Mouse (Mus musculus) hematopoietic stem cell, adult 5-6 weeks (primary cell): ENCODE measurements at regions not wholly inside any gene's neighbourhood (a gene's known extent, or its start where the extent isn't known, plus 50 kb on each side); places are given as distances from the start of the nearest gene placed in this dataset.
A peak's percentile ranks its signal among the peaks of the same experiment; 100 is the strongest.
"Not testable (repeated sequence)": the region's sequence is repeated elsewhere in the genome, so short reads cannot be mapped to it uniquely, and the experiment has no call there.

ENCODE experiments used
- ATAC-seq, 2 experiments: fragments of 125-278 bp in 1 of 2; replicated peaks in 1 of 2; 2 replicates each; pipeline ENCODE4 v1.8.0; 2016 to 2017; ENCODE audit warnings: inconsistent platforms in 2 of 2, mild to moderate bottlenecking in 2 of 2, moderate number of reproducible peaks in 2 of 2, low read depth in 1 of 2, moderate TSS enrichment in 1 of 2; ENCODE audit not compliant: low FRiP score in 2 of 2, poor library complexity in 2 of 2, severe bottlenecking in 2 of 2, insufficient read depth in 1 of 2, low TSS enrichment in 1 of 2

DNA sequence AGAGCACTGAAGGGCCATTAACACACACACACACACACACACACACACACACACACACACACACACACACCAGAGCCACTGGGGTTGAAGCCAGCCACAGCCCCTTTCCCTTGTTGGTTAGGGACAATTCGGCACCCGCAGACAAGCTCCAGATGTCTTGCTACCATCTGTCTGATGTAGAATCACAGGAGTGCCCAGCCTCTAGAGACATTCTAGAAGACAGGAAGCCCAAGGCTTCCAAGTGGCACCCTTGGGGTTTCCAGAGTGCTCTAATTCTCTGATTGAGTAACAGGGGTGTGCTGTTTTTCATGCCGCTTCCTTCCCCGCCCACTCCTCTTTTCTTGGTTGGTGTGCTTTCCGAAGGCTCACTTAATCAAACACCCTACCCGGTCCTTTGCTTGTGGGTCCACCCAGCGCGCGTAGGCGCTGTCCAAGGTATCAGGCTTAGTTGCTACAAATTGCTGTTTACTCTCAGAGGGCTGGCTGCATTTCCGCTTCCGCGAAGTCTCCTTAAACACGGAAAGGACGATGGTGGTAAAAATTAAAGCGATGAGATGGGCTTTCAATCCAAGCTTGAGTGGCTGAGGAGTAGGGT, 59.5 kb upstream of the Zbtb18 start:
- ATAC-seq = peak; percentile 33 to 83

DNA sequence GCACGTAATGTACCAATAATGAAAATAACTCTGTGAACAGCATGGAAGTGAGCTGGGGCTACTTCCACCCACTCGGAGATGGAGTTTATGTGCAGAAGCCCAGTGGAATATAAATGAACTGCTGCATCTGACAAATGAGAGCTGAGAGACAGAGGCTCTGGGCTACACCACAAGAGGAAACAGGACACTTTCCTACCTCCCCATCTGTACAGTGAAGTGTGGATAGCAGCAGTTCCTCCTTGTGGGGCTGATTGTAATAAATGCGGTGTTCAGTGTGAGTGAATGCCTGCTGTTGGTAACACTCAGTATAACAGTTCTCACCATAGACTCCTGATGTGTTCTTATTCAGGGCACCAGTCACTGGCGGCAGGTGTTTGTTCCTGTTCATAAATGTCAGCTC, 60.0 kb upstream of the Zbtb18 start:
- ATAC-seq = peak; percentile 44 to 60; a peak in 2 of 4 replicates

DNA sequence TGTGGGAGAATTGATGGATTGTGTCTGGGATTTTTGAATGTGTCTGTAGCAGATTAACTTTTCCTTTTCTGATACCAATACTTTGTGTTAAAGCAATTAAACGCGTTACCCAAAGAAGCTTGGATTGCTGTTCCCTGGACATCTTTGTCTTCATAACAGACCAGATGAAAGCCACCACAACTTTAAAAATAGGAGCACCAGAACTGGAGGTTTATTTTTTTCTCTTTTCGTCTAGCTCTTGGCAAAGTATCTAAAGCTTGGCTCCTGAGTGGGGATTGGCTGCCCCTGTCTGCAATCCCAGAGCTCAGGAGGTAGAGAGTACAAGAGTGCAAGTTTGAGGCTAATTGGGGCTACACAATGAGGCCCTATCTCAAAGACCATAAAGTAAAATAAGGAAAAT, 64.0 kb upstream of the Zbtb18 start:
- ATAC-seq = no peak

DNA sequence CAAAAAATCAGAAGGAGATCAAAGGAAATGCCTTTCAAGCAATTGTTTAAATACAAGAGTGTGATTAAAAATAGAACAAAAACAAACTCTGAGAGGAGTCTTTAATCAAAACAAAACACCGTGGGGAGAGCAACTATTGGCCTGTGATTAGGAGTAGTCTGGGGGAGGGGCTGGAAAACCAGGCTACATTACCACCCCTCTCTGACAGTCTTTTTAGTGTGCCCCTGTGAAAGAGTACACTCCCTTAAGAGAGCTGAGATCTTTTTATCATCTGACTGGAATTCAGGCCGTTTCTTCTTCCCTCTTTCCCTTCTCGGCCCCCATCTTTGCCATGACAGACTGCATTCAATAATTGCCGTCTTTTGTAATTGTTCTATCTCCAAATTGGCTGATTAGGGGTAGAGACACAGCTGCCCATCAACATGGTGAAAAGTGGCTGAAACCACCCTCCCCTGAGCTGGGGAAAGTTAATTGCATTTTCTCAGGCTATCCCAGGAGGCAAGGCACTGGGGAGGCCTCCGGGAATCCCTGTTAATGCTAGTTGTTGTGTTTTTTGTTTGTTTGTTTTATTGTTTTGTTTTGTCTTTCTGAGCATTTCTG, 68.8 kb upstream of the Zbtb18 start:
- ATAC-seq = no peak

DNA sequence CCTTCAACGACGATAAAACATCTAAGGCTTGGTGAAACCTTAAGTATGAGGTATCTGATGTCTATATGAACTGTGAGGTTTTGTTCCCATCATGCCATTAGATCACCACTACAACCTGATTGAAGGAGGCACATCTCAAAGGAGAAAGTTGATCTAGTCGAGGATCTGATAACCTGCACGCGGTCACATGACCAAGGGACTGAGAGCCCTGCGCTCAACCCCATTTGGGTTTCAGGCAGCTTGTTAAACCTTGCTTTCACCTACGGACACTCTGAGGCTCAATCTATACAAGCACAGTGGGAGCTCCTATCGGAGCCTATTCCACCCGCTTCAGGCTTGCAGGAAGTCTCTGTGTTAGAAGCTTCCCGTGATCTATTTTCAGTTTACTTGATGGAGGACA, 70.1 kb upstream of the Zbtb18 start:
- no peak for ATAC-seq

DNA sequence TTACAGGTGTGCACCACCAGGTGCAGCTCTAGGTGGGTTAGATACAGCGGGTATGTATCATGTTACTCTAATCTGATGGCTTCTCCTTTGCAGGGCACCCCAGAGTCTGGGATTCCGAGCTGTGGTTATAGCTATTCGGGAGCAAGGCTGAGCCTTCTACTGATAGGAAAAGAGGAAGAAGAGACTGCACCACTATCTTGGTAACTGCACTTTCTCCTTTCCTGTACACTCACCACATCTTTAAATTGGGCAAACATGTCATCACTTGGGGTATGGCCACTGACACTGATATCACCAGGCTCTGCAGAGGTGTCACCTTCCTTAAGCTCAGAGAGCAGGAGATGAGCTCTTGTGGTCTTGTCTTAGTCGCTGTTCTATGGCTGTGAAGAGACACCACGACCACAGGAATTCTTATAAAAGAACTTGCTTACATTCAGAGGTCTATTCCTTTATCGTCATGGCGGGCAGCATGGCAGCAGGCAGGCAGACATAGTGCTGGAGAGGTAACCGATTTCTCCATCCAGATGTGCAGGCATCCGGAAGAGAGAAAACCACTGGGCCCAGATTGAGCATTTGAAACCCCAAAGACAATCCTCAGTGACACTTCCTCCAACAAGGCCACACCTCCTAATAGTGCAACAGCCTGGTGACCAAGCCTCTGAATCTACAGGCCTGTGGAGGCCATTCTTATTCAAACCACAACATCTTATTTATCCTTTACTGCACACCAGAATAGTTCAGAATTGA, 74.1 kb upstream of the Zbtb18 start:
- peak in 1 of 2 experiments; percentile 29; a peak in 1 of 4 replicates for ATAC-seq

DNA sequence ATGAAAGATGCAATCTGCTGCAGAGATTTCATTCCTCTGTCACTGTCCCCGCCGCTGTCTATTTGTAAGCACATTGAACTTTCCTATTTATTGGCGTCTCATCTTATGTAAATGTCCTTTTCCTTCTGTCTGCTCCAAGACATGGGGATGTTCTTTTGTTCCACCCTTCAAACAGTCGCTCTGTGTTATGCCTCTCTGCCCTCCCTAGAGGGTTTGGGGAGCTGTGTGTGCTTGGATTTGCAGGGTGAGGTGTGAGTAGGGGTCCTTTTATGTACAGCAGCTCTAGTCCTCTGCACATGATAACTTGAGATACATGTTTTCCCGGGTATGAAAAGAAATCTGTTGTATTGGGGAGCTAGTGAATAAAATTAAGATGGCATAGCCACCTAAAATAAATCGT, 75.2 kb upstream of the Zbtb18 start:
- ATAC-seq = no peak

DNA sequence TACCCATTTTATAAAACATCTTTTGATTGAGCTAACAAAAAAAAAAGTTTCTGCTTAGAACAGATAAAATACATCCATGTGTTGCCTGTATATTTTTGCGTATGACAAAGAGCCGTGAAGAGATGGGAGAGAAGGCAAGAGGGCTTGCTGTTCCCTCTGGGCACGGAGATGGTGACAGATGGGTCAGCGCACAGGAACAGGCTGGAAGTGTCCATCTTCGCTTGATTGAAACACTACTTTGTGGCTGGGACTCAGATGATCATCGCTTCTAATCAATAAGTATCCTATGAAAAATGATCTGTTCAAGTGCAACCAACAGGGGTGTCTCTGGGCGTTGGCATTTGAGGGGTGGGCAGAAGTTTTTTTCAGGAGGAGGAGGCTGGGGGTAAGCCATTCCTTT, 75.7 kb upstream of the Zbtb18 start:
- no peak for ATAC-seq

DNA sequence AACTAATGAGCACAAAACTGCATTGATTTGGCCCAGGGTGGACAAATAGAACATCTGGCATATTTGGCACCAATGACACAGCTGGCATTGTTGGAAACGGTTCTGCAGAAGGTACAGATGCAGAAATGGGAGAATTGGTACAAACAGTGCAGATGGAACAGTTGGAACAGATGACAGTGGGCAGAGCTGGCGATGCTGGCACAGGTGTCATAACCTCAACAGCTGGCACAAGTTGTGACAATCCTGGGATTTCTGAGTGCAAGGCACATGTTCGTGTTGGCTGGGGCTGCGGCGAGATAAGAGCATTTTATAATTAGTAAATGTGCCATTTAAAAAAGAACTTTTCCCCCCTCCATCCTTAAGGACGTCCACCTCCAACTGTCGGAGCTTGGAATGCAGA, 77.8 kb upstream of the Zbtb18 start:
- no peak for ATAC-seq

DNA sequence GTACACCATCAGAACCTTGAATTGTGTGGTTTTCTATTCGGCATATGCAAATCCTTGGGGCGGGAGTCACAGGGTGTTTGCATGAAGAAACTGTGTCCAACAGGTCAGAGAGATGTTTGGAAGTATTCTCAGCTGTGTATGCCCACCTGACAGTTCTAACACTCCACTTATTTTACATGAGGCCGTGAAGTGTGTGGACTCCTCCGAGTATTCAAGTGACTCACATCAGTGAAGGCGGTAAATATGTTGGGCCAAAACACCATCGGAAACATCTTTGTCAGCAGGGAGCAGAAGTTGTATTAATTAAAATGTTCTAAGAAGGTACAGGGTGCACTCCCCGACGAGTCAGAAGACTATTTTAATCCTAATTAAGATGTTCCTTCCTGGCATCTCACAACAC, 79.8 kb upstream of the Zbtb18 start:
- ATAC-seq = no peak

DNA sequence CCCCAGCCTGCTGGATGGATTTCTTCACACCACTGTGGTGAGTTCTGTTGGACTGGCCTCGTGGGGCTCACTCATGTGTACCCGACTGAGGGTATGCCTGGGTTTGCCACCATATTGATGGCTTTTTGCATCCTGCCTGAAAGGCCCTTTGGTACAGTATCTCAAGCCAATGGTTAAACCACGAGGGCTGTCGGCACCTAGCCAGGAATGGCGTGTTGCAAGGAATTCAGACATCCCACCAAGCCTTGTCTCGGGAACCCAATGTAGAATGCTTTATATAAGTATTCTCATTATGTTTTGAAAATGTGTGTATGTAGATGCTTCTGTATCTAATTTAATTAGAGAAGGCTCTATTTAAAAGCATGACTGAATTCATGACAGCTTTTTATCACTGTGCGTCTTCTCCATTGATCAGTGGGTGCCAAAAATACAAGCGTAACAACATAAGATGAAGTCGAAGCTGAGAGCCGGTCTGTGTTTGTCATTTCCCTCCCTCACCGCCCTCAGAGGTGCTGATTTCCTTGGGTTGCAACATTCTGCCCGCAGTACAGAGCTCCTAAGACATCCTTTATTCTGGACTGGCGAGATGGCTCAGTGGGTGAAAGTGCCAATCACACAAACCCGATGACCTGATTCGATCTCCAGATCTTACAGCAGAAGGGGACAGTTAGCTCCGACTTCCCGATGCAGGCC, 90.5 kb upstream of the Akt3 start:
- ATAC-seq = no peak

DNA sequence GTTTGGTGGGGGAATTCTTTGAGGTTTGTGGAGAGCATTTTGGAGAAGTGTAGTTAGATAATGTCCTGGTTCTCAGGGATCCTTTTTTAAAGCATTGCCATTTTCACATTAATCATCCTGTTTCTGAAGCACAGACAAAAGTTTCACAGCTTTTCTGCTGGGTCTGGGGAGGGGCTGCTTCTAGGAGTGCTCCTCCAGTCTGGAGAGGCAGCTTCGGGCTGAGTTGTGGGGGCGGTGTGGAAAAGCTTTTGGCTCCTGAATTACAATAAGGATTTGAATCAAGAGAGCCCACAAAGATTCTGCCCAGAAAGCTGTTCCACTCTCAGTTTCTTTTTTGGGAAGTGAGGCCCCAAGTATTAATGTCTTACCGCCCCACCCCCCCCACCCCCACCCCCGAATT, 89.2 kb upstream of the Akt3 start:
- no peak for ATAC-seq

DNA sequence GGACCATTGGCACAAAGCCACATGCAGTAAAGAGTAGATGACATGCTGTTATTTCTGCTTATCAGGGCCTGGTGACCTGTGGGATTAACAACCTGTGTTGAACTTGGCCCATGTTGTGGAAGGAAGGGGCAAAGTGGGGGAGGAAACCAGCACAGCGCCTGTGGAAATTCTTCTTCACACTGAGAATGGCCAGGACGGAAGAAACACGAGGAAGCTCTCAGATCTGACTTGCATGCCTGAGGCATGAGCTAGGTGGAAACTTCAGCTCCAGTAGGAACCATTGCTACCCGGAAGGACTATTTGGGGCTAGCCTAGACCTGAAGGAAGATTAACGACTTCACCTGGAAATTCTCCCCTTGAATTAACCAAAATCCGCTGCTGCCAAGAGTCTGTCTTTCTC, 88.5 kb upstream of the Akt3 start:
- no peak for ATAC-seq

DNA sequence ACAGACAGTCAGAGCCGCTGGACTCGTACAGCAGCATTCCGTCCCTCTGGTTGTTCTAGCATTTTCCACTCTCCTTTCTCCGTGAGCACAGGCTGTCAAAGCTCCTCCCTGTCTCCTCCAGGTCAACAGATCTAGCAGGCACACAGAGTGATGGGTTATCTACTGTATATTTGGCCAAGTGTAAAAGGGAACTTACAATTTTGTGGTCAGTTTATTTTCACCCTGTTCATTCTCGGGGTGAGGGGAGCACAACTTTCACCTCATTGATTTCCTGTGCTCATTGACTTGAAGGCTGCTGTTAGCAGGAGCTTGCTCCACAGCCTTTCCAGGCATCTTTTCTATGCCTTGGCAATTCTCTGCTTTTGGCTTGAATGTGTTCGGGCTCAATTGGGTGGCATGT, 87.5 kb upstream of the Akt3 start:
- peak; percentile 71 for ATAC-seq

DNA sequence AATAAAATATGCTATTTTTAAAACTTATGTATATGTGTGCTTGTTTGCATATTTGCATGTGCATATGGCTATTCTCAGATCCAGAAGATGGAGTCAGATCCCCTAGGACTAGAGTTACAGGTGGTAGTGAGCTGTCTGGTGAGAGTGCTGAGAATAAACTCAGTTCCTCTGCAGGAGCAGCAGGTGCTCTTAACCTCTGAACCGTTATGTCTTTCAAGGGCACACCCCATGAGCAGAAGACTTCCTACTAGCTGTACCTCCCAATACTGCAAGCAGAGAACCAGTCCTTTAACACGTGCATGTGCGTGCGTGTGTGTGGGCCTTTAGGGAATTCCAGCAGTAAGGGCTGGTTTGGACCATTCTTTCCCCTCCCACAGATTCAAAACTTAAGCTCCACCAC, 85.9 kb upstream of the Akt3 start:
- ATAC-seq = no peak

DNA sequence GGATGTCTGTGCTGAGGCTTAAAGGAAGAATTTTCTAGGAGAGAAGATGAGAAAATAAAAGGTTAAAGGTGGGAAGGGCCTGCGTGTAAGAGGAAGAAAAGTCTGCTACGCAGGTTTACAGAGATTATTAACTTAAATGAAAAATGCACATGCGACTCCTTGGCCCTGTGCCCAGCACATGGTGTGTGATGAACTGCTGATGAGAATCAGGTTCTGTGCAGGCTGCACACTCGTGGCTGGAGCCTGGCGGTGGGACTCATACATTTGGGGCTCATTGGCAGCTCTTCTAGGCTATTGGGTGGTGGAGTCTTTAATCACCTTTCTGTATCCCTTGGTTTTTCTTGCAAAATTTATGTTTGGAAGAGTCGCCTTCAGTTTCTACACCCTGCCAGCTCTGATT, 85.1 kb upstream of the Akt3 start:
- ATAC-seq = no peak

DNA sequence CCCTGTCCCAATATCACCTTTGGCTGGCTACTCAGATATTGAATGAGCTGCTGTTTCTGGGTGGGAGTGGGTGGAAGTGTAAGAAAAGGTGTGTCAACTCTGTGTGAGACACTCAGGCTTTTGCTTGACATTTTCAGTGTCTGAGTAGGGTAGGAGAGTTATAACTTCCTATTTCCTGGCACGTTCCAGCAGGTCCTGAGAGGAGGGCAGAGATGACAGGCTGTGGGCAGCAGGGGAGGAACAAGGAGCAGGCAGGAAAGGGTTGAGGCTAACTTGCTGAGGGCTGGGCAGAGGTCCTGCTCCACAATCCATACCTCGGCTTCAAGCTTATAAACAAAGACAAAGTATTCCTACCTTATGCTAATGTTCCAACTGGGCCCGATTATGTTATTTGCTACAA, 82.2 kb upstream of the Akt3 start:
- peak; percentile 19 to 43; a peak in 3 of 4 replicates for ATAC-seq

DNA sequence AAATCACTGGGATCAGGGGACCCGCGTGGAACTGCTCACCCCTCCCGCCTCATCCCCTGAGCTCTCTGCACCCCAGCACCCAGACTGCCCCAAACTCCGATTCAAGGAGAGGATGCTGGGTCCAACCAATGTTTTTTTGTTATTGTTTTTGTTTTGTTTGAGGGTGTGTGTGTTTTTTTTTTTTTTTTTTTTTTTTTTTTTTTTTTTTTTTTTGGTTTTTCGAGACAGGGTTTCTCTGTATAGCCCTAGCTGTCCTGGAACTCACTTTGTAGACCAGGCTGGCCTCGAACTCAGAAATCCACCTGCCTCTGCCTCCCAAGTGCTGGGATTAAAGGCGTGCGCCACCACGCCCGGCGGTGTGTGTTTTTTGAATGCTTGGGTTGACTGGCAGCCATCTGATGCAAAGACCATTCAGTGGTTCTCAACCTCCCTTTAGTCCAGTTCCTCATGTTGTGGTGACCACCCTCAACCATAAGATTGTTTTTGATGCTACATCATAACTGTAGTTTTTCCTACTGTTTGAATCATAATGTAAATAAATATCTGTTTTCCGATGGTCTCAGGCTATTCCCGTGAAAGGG, 81.3 kb upstream of the Akt3 start:
- not testable (repeated sequence) for ATAC-seq
